ENCODE assay signal across 8 mouse cellular contexts in the genomic region with DNA sequence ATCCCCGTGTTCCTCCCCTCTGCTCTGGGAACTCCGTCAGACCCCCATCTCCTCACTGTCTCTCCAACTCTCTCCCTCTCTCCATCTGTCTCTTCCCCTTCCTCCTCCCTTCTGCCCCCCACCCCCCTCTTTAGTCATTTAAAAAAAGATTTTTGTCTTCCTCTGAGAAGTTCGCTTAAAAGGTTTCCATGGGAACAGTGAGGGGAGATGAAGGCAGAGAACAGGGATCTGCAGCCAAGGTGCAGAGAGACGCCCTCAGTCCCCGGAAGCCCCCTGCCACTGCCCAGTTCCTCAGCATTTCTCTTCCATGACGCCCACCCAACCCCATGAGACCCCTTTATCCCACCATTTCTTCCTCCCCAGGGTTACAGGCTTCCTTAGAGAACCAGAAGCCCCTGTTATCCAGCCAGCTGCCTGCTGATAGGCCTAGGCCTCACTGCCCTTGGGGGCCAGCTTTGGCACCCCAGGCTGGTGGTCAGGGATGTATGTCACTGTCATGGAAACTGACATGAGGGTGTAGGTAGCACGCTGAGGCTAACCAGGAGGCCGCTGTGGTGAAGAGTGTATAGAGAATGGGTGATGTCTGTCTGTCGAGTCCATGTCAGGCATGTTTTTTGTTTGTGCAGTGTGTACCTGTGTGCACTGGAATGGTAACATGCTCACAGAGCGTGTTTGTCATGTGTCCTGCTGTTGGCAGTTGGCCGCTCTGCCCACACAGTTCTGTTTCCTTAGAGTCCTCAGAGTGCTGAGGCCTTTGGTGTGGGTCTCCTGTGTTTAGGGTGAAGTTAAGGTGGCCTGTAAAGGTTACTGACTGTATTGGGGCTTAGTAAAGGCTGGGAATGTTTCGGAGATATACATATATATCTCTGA. TPM values are rescaled to one million over a fixed set of nuclear protein-coding genes. Genes with fewer than 3 reads are reported as not detected.
DNase-seq lines count a peak whose midpoint lies in the region; ATAC-seq and TF ChIP-seq lines count a peak whose summit lies in the region.

No protein-coding gene starts in this region.

- DNase-seq in cerebellum, adult 9-10 months = peak; percentile 52
- no peak for DNase-seq in cerebellum, adult 2 months
- DNase-seq in lung, postnatal 0 days (ENCODE audit: low spot score) = no peak
- DNase-seq in lung, postnatal 10 days = no peak
- no peak for DNase-seq in thymus, postnatal 36 days
- DNase-seq in adrenal gland, postnatal 14 days = no peak

- H3K36me3 ChIP-seq in lung, postnatal 0 days (ENCODE audit: insufficient read depth, low read length) = no peaks in the 10 kb centered on the region
- no peaks in the 10 kb centered on the region for H3K36me3 ChIP-seq in intestine, embryonic 15.5 days
- no peaks in the 10 kb centered on the region for H3K36me3 ChIP-seq in neural tube, embryonic 13.5 days

- H3K27ac ChIP-seq in cerebellum, adult 2 months (ENCODE audit: insufficient read depth, low read length) = no peak overlapping the region
- no peak overlapping the region for H3K27ac ChIP-seq in lung, postnatal 0 days (ENCODE audit: low read length)
- peak overlapping the region; percentile 24; the same call in 1 of the 2 replicates for H3K27ac ChIP-seq in intestine, embryonic 15.5 days
- H3K27ac ChIP-seq in neural tube, embryonic 13.5 days (replicated peaks) = peak overlapping the region; percentile 71

- H3K9me3 ChIP-seq in lung, postnatal 0 days (ENCODE audit: low read length) = no peaks in the 10 kb centered on the region
- no peaks in the 10 kb centered on the region for H3K9me3 ChIP-seq in intestine, embryonic 15.5 days
- no peaks in the 10 kb centered on the region for H3K9me3 ChIP-seq in neural tube, embryonic 13.5 days

- H3K4me3 ChIP-seq in cerebellum, adult 2 months (replicated peaks; ENCODE audit: insufficient read depth, low read depth, low read length) = no peak overlapping the region
- no peak overlapping the region for H3K4me3 ChIP-seq in lung, postnatal 0 days (ENCODE audit: low read depth, low read length)
- H3K4me3 ChIP-seq in intestine, embryonic 15.5 days (replicated peaks) = no peak overlapping the region
- peak overlapping the region; percentile 41 for H3K4me3 ChIP-seq in neural tube, embryonic 13.5 days

- H3K9ac ChIP-seq in lung, postnatal 0 days (replicated peaks; ENCODE audit: low read depth) = no peak overlapping the region
- peak overlapping the region; percentile 54; the same call in 1 of the 2 replicates for H3K9ac ChIP-seq in intestine, embryonic 15.5 days
- peak overlapping the region; percentile 79 for H3K9ac ChIP-seq in neural tube, embryonic 13.5 days

- no peak for TF ChIP-seq CTCF in cerebellum, adult 2 months (IDR thresholded peaks at IDR 0.05; ENCODE audit: borderline replicate concordance, insufficient read depth, low read depth, low read length)
- TF ChIP-seq CTCF in lung, postnatal 0 days (IDR thresholded peaks at IDR 0.05) = no peak

- TF ChIP-seq POLR2A in cerebellum, adult 2 months (IDR thresholded peaks at IDR 0.05; ENCODE audit: borderline replicate concordance, insufficient read depth, low read length) = no peak

- ATAC-seq in lung, postnatal 0 days = no peak
- ATAC-seq in intestine, embryonic 15.5 days = no peak
- no peak for ATAC-seq in neural tube, embryonic 13.5 days (ENCODE audit: low read depth)

- peak overlapping the region; percentile 72; the same call in 1 of the 2 replicates for H3K4me2 ChIP-seq in lung, postnatal 0 days (replicated peaks; ENCODE audit: low read depth, low read length)
- peak overlapping the region; percentile 85 for H3K4me2 ChIP-seq in intestine, embryonic 15.5 days (replicated peaks)
- peak overlapping the region; percentile 71 for H3K4me2 ChIP-seq in neural tube, embryonic 13.5 days

- 39% methylated on average over 12 of the region's 12 CpGs for WGBS in cerebellum, adult 2 months
- 70% methylated on average over 12 of the region's 12 CpGs for WGBS in lung, postnatal 0 days
- 66% methylated on average over 12 of the region's 12 CpGs for WGBS in intestine, embryonic 15.5 days
- 26% methylated on average over 12 of the region's 12 CpGs for WGBS in neural tube, embryonic 13.5 days

- no peak for TF ChIP-seq EP300 in lung, postnatal 0 days (IDR thresholded peaks at IDR 0.05)

- peaks cover 25% of the 10 kb centered on the region for H3K4me1 ChIP-seq in cerebellum, adult 2 months (ENCODE audit: control insufficient read depth, insufficient read depth, low read length)
- peaks cover 15% of the 10 kb centered on the region; the same call in 1 of the 2 replicates for H3K4me1 ChIP-seq in lung, postnatal 0 days (ENCODE audit: insufficient read depth, low read depth, low read length)
- peaks cover 51% of the 10 kb centered on the region for H3K4me1 ChIP-seq in intestine, embryonic 15.5 days (replicated peaks)
- peaks cover 81% of the 10 kb centered on the region for H3K4me1 ChIP-seq in neural tube, embryonic 13.5 days (replicated peaks)

- no peaks in the 10 kb centered on the region for H3K27me3 ChIP-seq in cerebellum, adult 2 months (ENCODE audit: control insufficient read depth, insufficient read depth, low read length)
- H3K27me3 ChIP-seq in lung, postnatal 0 days (replicated peaks; ENCODE audit: insufficient read depth, low read length) = no peaks in the 10 kb centered on the region
- H3K27me3 ChIP-seq in intestine, embryonic 15.5 days (replicated peaks) = no peaks in the 10 kb centered on the region
- no peaks in the 10 kb centered on the region for H3K27me3 ChIP-seq in neural tube, embryonic 13.5 days

RNA-seq across cellular contexts. Expression of gene Syngap1, which starts 6.4 kb away (rescaled TPM):
- polyA plus RNA-seq in cerebellum, adult 2 months (2012; rRNA removed) = 55.9 and 62.5 TPM in 2 replicates
- polyA plus RNA-seq in lung, postnatal 0 days (2015; fragmentation: Nextera tagmentation; extraction: Ambion mirVana) = 1.0 and 1.4 TPM in 2 replicates
- polyA plus RNA-seq in intestine, embryonic 15.5 days (2015; fragmentation: Nextera tagmentation; extraction: Ambion mirVana) = 1.2 and 1.6 TPM in 2 replicates
- polyA plus RNA-seq in neural tube, embryonic 13.5 days (2015; fragmentation: Nextera tagmentation; extraction: Ambion mirVana) = 4.1 and 4.9 TPM in 2 replicates
- 16.0 and 17.3 TPM in 2 replicates for total RNA-seq in adrenal gland, postnatal 14 days (2021)

RNA-seq across cellular contexts. Expression of gene Cuta, which starts 8.1 kb away (rescaled TPM):
- polyA plus RNA-seq in cerebellum, adult 2 months (2012; rRNA removed) = 176 and 187 TPM in 2 replicates
- polyA plus RNA-seq in lung, postnatal 0 days (2015; fragmentation: Nextera tagmentation; extraction: Ambion mirVana) = 179 and 180 TPM in 2 replicates
- polyA plus RNA-seq in intestine, embryonic 15.5 days (2015; fragmentation: Nextera tagmentation; extraction: Ambion mirVana) = 246 and 261 TPM in 2 replicates
- 141 and 147 TPM in 2 replicates for polyA plus RNA-seq in neural tube, embryonic 13.5 days (2015; fragmentation: Nextera tagmentation; extraction: Ambion mirVana)
- 118 and 132 TPM in 2 replicates for total RNA-seq in adrenal gland, postnatal 14 days (2021)

RNA-seq across cellular contexts. Expression of gene Phf1, which starts 14.6 kb away (rescaled TPM):
- polyA plus RNA-seq in cerebellum, adult 2 months (2012; rRNA removed) = 57.8 and 60.8 TPM in 2 replicates
- 15.2 and 16.2 TPM in 2 replicates for polyA plus RNA-seq in lung, postnatal 0 days (2015; fragmentation: Nextera tagmentation; extraction: Ambion mirVana)
- 6.6 and 6.9 TPM in 2 replicates for polyA plus RNA-seq in intestine, embryonic 15.5 days (2015; fragmentation: Nextera tagmentation; extraction: Ambion mirVana)
- 17.3 and 19.1 TPM in 2 replicates for polyA plus RNA-seq in neural tube, embryonic 13.5 days (2015; fragmentation: Nextera tagmentation; extraction: Ambion mirVana)
- 19.9 and 25.3 TPM in 2 replicates for total RNA-seq in adrenal gland, postnatal 14 days (2021)

RNA-seq across cellular contexts. Expression of gene Zbtb9, which starts 25.5 kb away (rescaled TPM):
- 13.9 and 14.7 TPM in 2 replicates for polyA plus RNA-seq in cerebellum, adult 2 months (2012; rRNA removed)
- polyA plus RNA-seq in lung, postnatal 0 days (2015; fragmentation: Nextera tagmentation; extraction: Ambion mirVana) = 9.3 and 9.9 TPM in 2 replicates
- 14.0 and 14.2 TPM in 2 replicates for polyA plus RNA-seq in intestine, embryonic 15.5 days (2015; fragmentation: Nextera tagmentation; extraction: Ambion mirVana)
- 17.8 and 19.8 TPM in 2 replicates for polyA plus RNA-seq in neural tube, embryonic 13.5 days (2015; fragmentation: Nextera tagmentation; extraction: Ambion mirVana)
- total RNA-seq in adrenal gland, postnatal 14 days (2021) = 5.2 and 5.3 TPM in 2 replicates

RNA-seq across cellular contexts. Expression of gene Kifc5b, which starts 30.6 kb away (rescaled TPM):
- 5.9 and 6.6 TPM in 2 replicates for polyA plus RNA-seq in cerebellum, adult 2 months (2012; rRNA removed)
- 0.35 and 0.44 TPM in 2 replicates for polyA plus RNA-seq in lung, postnatal 0 days (2015; fragmentation: Nextera tagmentation; extraction: Ambion mirVana)
- polyA plus RNA-seq in intestine, embryonic 15.5 days (2015; fragmentation: Nextera tagmentation; extraction: Ambion mirVana) = 5.1 and 6.5 TPM in 2 replicates
- polyA plus RNA-seq in neural tube, embryonic 13.5 days (2015; fragmentation: Nextera tagmentation; extraction: Ambion mirVana) = 2.5 and 3.2 TPM in 2 replicates
- 5.0 and 5.2 TPM in 2 replicates for total RNA-seq in adrenal gland, postnatal 14 days (2021)

Comparison
In these comparisons a context has a peak if more than half of its experiments do, and no peak if none do; other contexts are left out.
1. H3K27ac ChIP-seq: peak in intestine, embryonic 15.5 days (single experiment) and neural tube, embryonic 13.5 days (single experiment); none in cerebellum, adult 2 months (single experiment) and lung, postnatal 0 days (single experiment).
2. Peak in every context shown above with its lines, with median percentiles within 50 percentile points of each other: H3K4me2 ChIP-seq.